Mouse (Mus musculus): ENCODE results near the gene Slc30a5.

DNA sequence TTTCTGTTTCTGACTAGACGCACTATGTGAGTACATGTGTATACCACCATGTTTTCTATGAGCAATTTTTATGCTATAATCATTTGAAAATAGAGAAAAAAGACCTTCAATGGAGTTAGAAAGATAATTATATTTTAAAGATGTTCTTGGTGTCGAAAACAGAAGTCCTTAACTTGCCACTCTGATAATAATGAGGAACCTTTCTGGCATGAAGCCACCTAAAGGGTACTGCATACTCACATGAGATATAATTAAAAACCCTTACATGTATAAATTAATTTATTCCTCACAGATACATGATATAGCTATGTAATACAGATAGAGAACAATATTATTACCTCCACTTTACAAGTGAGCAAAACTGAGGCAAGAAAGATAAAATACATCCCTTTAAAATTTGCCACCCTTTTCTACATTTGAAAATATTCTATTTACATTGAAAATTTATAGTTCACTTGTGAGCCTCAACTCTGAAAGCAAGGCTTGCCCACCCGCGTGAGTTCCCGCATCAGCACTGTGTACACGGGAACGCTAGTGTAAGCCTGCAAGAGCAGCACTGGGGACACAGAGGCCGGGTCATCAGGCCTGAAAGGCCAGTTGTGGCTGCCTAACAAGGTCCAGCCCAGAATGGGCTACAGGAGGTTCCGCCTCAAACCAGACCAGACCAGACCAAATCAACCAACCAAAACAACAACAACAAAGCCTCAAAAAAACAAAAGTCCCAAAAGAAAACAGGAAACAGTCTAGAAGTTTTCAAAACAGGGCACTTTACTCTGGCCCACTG lies 7.4 kb downstream of the Slc30a5 start:
- TF ChIP-seq GATA1 (IDR thresholded peaks at IDR 0.05; ENCODE audit: borderline replicate concordance, low read length) (no peak), FLI1 (IDR thresholded peaks at IDR 0.05; ENCODE audit: low read length) (no peak)

All from megakaryocyte, embryonic 14.5 days (primary cell).